Mouse (Mus musculus) splenic B cell, adult 2 months (primary cell): ENCODE results near the gene Specc1.
"Not testable (repeated sequence)": the region's sequence is repeated elsewhere in the genome, so short reads cannot be mapped to it uniquely, and the experiment has no call there.

ENCODE experiments used
- DNase-seq: peaks from one replicate; pipeline ENCODE4 v3.0.0-alpha.2; 2011; ENCODE audit warnings: low read depth, low spot score
- H3K27me3 ChIP-seq: 2 replicates; pipeline ENCODE4 v1.6.1; 2012; ENCODE audit warnings: mild to moderate bottlenecking, low read length, moderate library complexity, mixed read lengths; ENCODE audit not compliant: control insufficient read depth, poor library complexity, insufficient read depth, severe bottlenecking
- H3K36me3 ChIP-seq: 2 replicates; pipeline ENCODE4 v1.6.1; 2012; ENCODE audit warnings: mild to moderate bottlenecking, low read length, moderate library complexity, mixed read lengths; ENCODE audit not compliant: control insufficient read depth, poor library complexity, insufficient read depth, severe bottlenecking

The Specc1 gene

GRCm38 (mm10) chr11:61955951-61956350, 612 bp upstream of the Specc1 start:
- no peaks in the 10 kb centered on the region for H3K36me3 ChIP-seq
- no peak for DNase-seq
- H3K27me3 ChIP-seq = no peaks in the 10 kb centered on the region

GRCm38 (mm10) chr11:61957296-61957813, 792 bp downstream of the Specc1 start:
- H3K27me3 ChIP-seq = no peaks in the 10 kb centered on the region
- H3K36me3 ChIP-seq = no peaks in the 10 kb centered on the region
- DNase-seq = peak; percentile 25

GRCm38 (mm10) chr11:61958706-61959105, 2.1 kb downstream of the Specc1 start:
- not testable (repeated sequence) for H3K27me3 ChIP-seq, DNase-seq, H3K36me3 ChIP-seq

- no peaks in the 10 kb centered on the region for H3K27me3 ChIP-seq
- no peak for DNase-seq
Measured at GRCm38 (mm10) chr11:61960096-61960495, 3.5 kb downstream of the Specc1 start.

GRCm38 (mm10) chr11:61962684-61963083, 6.1 kb downstream of the Specc1 start:
- Histone ChIP-seq H3K36me3 (no peaks in the 10 kb centered on the region), H3K27me3 (no peaks in the 10 kb centered on the region)
- peak; percentile 41 for DNase-seq

More at GRCm38 (mm10) chr11:61960096-61960495, 3.5 kb downstream of the Specc1 start:
- H3K36me3 ChIP-seq = no peaks in the 10 kb centered on the region

GRCm38 (mm10) chr11:61963193-61963592, 6.6 kb downstream of the Specc1 start:
- Histone ChIP-seq H3K36me3 (no peaks in the 10 kb centered on the region), H3K27me3 (no peaks in the 10 kb centered on the region)
- no peak for DNase-seq

- no peaks in the 10 kb centered on the region for H3K36me3 ChIP-seq
- H3K27me3 ChIP-seq = no peaks in the 10 kb centered on the region
- DNase-seq = no peak
Measured at GRCm38 (mm10) chr11:61964611-61965010, 8.0 kb downstream of the Specc1 start.

GRCm38 (mm10) chr11:61967034-61967433, 10.5 kb downstream of the Specc1 start:
- no peak for DNase-seq
- Histone ChIP-seq H3K36me3 (no peaks in the 10 kb centered on the region), H3K27me3 (no peaks in the 10 kb centered on the region)

- no peaks in the 10 kb centered on the region for H3K36me3 ChIP-seq
- no peaks in the 10 kb centered on the region for H3K27me3 ChIP-seq
- no peak for DNase-seq
Measured at GRCm38 (mm10) chr11:61968875-61969274, 12.3 kb downstream of the Specc1 start.

GRCm38 (mm10) chr11:61970901-61971300, 14.3 kb downstream of the Specc1 start:
- no peak for DNase-seq

GRCm38 (mm10) chr11:61971441-61972221, 15.1 kb downstream of the Specc1 start:
- H3K27me3 ChIP-seq = no peaks in the 10 kb centered on the region
- no peak for DNase-seq

More at GRCm38 (mm10) chr11:61970901-61971300, 14.3 kb downstream of the Specc1 start:
- no peaks in the 10 kb centered on the region for H3K36me3 ChIP-seq
- H3K27me3 ChIP-seq = no peaks in the 10 kb centered on the region

GRCm38 (mm10) chr11:61974106-61974707, 17.6 kb downstream of the Specc1 start:
- no peak for DNase-seq
- H3K27me3 ChIP-seq = no peaks in the 10 kb centered on the region
- H3K36me3 ChIP-seq = no peaks in the 10 kb centered on the region

More at GRCm38 (mm10) chr11:61971441-61972221, 15.1 kb downstream of the Specc1 start:
- no peaks in the 10 kb centered on the region for H3K36me3 ChIP-seq

GRCm38 (mm10) chr11:61975783-61976182, 19.2 kb downstream of the Specc1 start:
- Histone ChIP-seq H3K27me3 (no peaks in the 10 kb centered on the region), H3K36me3 (no peaks in the 10 kb centered on the region)
- DNase-seq = no peak

- peak; percentile 12 for DNase-seq
- Histone ChIP-seq H3K27me3 (no peaks in the 10 kb centered on the region), H3K36me3 (no peaks in the 10 kb centered on the region)
Measured at GRCm38 (mm10) chr11:61981285-61981684, 24.7 kb downstream of the Specc1 start.

- Histone ChIP-seq H3K36me3 (no peaks in the 10 kb centered on the region), H3K27me3 (no peaks in the 10 kb centered on the region)
- no peak for DNase-seq
Measured at GRCm38 (mm10) chr11:61982828-61983227, 26.3 kb downstream of the Specc1 start.
